In the genomic region with DNA sequence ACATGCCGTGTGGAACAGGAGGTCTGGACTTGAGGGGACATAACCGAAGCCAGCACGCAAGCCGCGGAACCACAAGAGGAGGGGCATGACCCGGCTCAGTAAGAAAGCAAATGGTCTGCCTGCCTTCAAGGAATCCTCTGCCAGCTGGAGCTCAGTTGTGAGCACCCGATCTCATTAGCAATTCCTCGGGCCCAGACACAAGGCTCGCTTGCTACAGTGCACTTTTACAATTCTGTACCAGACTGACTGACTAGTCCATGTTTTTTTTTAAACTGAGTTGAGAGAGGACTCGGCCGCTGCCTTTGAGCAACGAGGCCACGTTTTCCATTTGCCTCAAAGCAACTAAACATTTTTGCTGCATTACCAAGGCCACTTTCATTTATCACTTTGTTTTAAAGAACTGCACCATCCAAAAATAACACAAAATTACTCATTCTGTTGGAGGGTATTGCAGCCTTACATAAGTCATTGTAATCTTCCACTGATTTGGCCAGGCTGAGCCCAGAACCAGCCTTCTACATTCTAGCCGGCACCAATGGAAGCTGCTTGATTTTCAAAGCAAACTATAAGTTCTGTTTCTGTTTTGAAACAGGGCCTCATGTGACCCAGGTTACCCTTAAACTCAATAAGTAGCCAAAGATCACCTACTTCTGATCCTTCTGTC, we compare ENCODE assay signal across 8 mouse cellular contexts.
DNase-seq lines count a peak whose midpoint lies in the region; ATAC-seq lines count a peak whose summit lies in the region.

No protein-coding gene starts in this region.

- no peaks in the 10 kb centered on the region for H3K27me3 ChIP-seq in neural tube, embryonic 13.5 days
- H3K27me3 ChIP-seq in neural tube, embryonic 15.5 days (replicated peaks), result no peaks in the 10 kb centered on the region
- H3K27me3 ChIP-seq in heart, embryonic 13.5 days (replicated peaks), result no peaks in the 10 kb centered on the region

- no peak overlapping the region for H3K27ac ChIP-seq in neural tube, embryonic 13.5 days (replicated peaks)
- no peak overlapping the region for H3K27ac ChIP-seq in neural tube, embryonic 15.5 days (replicated peaks)
- H3K27ac ChIP-seq in heart, embryonic 13.5 days (replicated peaks), result peak overlapping the region; percentile 59

- H3K36me3 ChIP-seq in neural tube, embryonic 13.5 days, result no peaks in the 10 kb centered on the region
- H3K36me3 ChIP-seq in neural tube, embryonic 15.5 days, result no peaks in the 10 kb centered on the region
- H3K36me3 ChIP-seq in heart, embryonic 13.5 days, result no peaks in the 10 kb centered on the region

- no peak overlapping the region for H3K4me2 ChIP-seq in neural tube, embryonic 13.5 days
- no peak overlapping the region for H3K4me2 ChIP-seq in neural tube, embryonic 15.5 days
- H3K4me2 ChIP-seq in heart, embryonic 13.5 days, result 0 out of 2 replicates have a peak overlapping the region, but pooled peaks have one; percentile 12

- no peak overlapping the region for H3K4me3 ChIP-seq in neural tube, embryonic 13.5 days
- H3K4me3 ChIP-seq in neural tube, embryonic 15.5 days (replicated peaks), result no peak overlapping the region
- no peak overlapping the region for H3K4me3 ChIP-seq in heart, embryonic 13.5 days

- 0 out of 2 replicates have a peak, but pooled peaks cover 4% of the 10 kb centered on the region for H3K4me1 ChIP-seq in neural tube, embryonic 13.5 days (replicated peaks)
- peaks cover 4% of the 10 kb centered on the region; the same call in 1 of the 2 replicates for H3K4me1 ChIP-seq in neural tube, embryonic 15.5 days
- peaks cover 45% of the 10 kb centered on the region for H3K4me1 ChIP-seq in heart, embryonic 13.5 days

- intact Hi-C loops in left cerebral cortex, postnatal 10 days (cut with DNase I), result no loop called here

- H3K9ac ChIP-seq in neural tube, embryonic 13.5 days, result no peak overlapping the region
- H3K9ac ChIP-seq in neural tube, embryonic 15.5 days (replicated peaks), result no peak overlapping the region
- H3K9ac ChIP-seq in heart, embryonic 13.5 days, result no peak overlapping the region

- no peaks in the 10 kb centered on the region for H3K9me3 ChIP-seq in neural tube, embryonic 13.5 days
- no peaks in the 10 kb centered on the region for H3K9me3 ChIP-seq in neural tube, embryonic 15.5 days (replicated peaks)
- no peaks in the 10 kb centered on the region for H3K9me3 ChIP-seq in heart, embryonic 13.5 days

- WGBS in neural tube, embryonic 13.5 days, result 61% methylated on average over 14 of the region's 14 CpGs
- WGBS in neural tube, embryonic 15.5 days, result 46% methylated on average over 14 of the region's 14 CpGs
- WGBS in heart, embryonic 13.5 days, result 60% methylated on average over 14 of the region's 14 CpGs

- DNase-seq in cerebellum, postnatal 14 days, result peak; percentile 47 to 56
- peak; percentile 34 to 52 for DNase-seq in left cerebral cortex, postnatal 10 days (ENCODE audit: extremely low spot score in 1 of 2, low spot score in 2 of 2)
- peak; percentile 43 for DNase-seq in retina, postnatal 1 day
- no peak for DNase-seq in spleen, postnatal 4 days (ENCODE audit: low spot score in 2 of 2)
- DNase-seq in liver, result no peak

- peak; percentile 50; the same call in 1 of the 2 replicates for ATAC-seq in neural tube, embryonic 13.5 days (ENCODE audit: low read depth)
- ATAC-seq in neural tube, embryonic 15.5 days (ENCODE audit: low FRiP score), result no peak
- ATAC-seq in heart, embryonic 13.5 days (ENCODE audit: extremely low read depth, insufficient number of reproducible peaks, low FRiP score, low TSS enrichment), result no peak

Comparison
In these comparisons a context has a peak if more than half of its experiments do, and no peak if none do; other contexts are left out.
1. DNase-seq: peak in cerebellum, postnatal 14 days (2 of 2), left cerebral cortex, postnatal 10 days (2 of 2) and retina, postnatal 1 day (single experiment); none in spleen, postnatal 4 days (0 of 2) and liver (single experiment).